In genomic region chr9:66508890-66509399, GRCm38 (mm10) we compare ENCODE assay signal across 17 mouse cellular contexts. TPM values are rescaled to one million over a fixed set of nuclear protein-coding genes. Genes with fewer than 3 reads are reported as not detected.
DNase-seq lines count a peak whose midpoint lies in the region; ATAC-seq and TF ChIP-seq lines count a peak whose summit lies in the region.
"Had no signal": no experiment of that assay in that cellular context is flagged by ENCODE, and none has a peak within 500 bp of the region (broad histone marks: within the 10 kb centered on the region; RNA-seq: fewer than 3 reads in every experiment).

No protein-coding gene starts in this region.

- H3K4me1 ChIP-seq in forebrain, embryonic 10.5 days: peaks cover 93% of the 10 kb centered on the region
- peaks cover 12% of the 10 kb centered on the region for H3K4me1 ChIP-seq in forebrain, postnatal 0 days (ENCODE audit: insufficient read depth)
- H3K4me1 ChIP-seq in heart, embryonic 16.5 days (ENCODE audit: control insufficient read depth, insufficient read depth, low read length): peaks cover 16% of the 10 kb centered on the region
- peaks cover 85% of the 10 kb centered on the region for H3K4me1 ChIP-seq in midbrain, embryonic 10.5 days
- peaks cover 45% of the 10 kb centered on the region for H3K4me1 ChIP-seq in midbrain, embryonic 13.5 days (replicated peaks)
- H3K4me1 ChIP-seq in neural tube, embryonic 15.5 days: peaks cover 27% of the 10 kb centered on the region

- TF ChIP-seq CTCF in forebrain, postnatal 0 days (IDR thresholded peaks at IDR 0.05; ENCODE audit: low read depth): no peak

- no peak overlapping the region for H3K4me3 ChIP-seq in forebrain, embryonic 10.5 days
- no peak overlapping the region for H3K4me3 ChIP-seq in forebrain, postnatal 0 days (ENCODE audit: low read depth, low read length)
- H3K4me3 ChIP-seq in heart, embryonic 16.5 days (ENCODE audit: low read length): no peak overlapping the region
- no peak overlapping the region for H3K4me3 ChIP-seq in midbrain, embryonic 10.5 days
- no peak overlapping the region for H3K4me3 ChIP-seq in midbrain, embryonic 13.5 days (replicated peaks)
- no peak overlapping the region for H3K4me3 ChIP-seq in neural tube, embryonic 15.5 days (replicated peaks)
- H3K4me3 ChIP-seq: limb, embryonic 10.5 days; midbrain, embryonic 15.5 days had no signal

- no peak overlapping the region for H3K4me2 ChIP-seq in forebrain, postnatal 0 days (ENCODE audit: low read depth)
- H3K4me2 ChIP-seq in heart, embryonic 16.5 days (ENCODE audit: low read depth, low read length): no peak overlapping the region
- H3K4me2 ChIP-seq in midbrain, embryonic 13.5 days (replicated peaks): no peak overlapping the region
- H3K4me2 ChIP-seq in neural tube, embryonic 15.5 days: no peak overlapping the region
- H3K4me2 ChIP-seq: midbrain, embryonic 15.5 days had no signal

- WGBS in forebrain, embryonic 10.5 days: 83% methylated on average over 4 of the region's 4 CpGs
- 74% methylated on average over 4 of the region's 4 CpGs for WGBS in forebrain, postnatal 0 days
- 61% methylated on average over 4 of the region's 4 CpGs for WGBS in heart, embryonic 16.5 days
- 82% methylated on average over 4 of the region's 4 CpGs for WGBS in midbrain, embryonic 10.5 days
- WGBS in midbrain, embryonic 13.5 days: 68% methylated on average over 4 of the region's 4 CpGs
- WGBS in neural tube, embryonic 15.5 days: 77% methylated on average over 4 of the region's 4 CpGs

- peak overlapping the region; percentile 53; the same call in 1 of the 2 replicates for H3K27ac ChIP-seq in forebrain, embryonic 10.5 days
- no peak overlapping the region for H3K27ac ChIP-seq in forebrain, postnatal 0 days (ENCODE audit: low read depth, low read length)
- peak overlapping the region; percentile 11; the same call in 1 of the 2 replicates for H3K27ac ChIP-seq in heart, embryonic 16.5 days (ENCODE audit: low read length)
- H3K27ac ChIP-seq in midbrain, embryonic 10.5 days (replicated peaks): peak overlapping the region; percentile 2; the same call in 1 of the 2 replicates
- H3K27ac ChIP-seq in midbrain, embryonic 13.5 days: no peak overlapping the region
- no peak overlapping the region for H3K27ac ChIP-seq in neural tube, embryonic 15.5 days (replicated peaks)
- H3K27ac ChIP-seq: limb, embryonic 10.5 days; midbrain, embryonic 15.5 days had no signal

- H3K9me3 ChIP-seq in forebrain, embryonic 10.5 days: no peaks in the 10 kb centered on the region
- no peaks in the 10 kb centered on the region for H3K9me3 ChIP-seq in forebrain, postnatal 0 days (ENCODE audit: low read length)
- no peaks in the 10 kb centered on the region for H3K9me3 ChIP-seq in heart, embryonic 16.5 days (replicated peaks; ENCODE audit: control insufficient read depth, low read length)
- no peaks in the 10 kb centered on the region for H3K9me3 ChIP-seq in midbrain, embryonic 10.5 days (replicated peaks)
- H3K9me3 ChIP-seq in midbrain, embryonic 13.5 days: no peaks in the 10 kb centered on the region
- H3K9me3 ChIP-seq in neural tube, embryonic 15.5 days (replicated peaks): no peaks in the 10 kb centered on the region
- H3K9me3 ChIP-seq: limb, embryonic 10.5 days; midbrain, embryonic 15.5 days had no signal

- H3K27me3 ChIP-seq in forebrain, embryonic 10.5 days (ENCODE audit: poor library complexity, severe bottlenecking): no peaks in the 10 kb centered on the region
- H3K27me3 ChIP-seq in forebrain, postnatal 0 days (ENCODE audit: insufficient read depth, low read length): no peaks in the 10 kb centered on the region
- no peaks in the 10 kb centered on the region for H3K27me3 ChIP-seq in heart, embryonic 16.5 days (ENCODE audit: control insufficient read depth, insufficient read depth, low read length)
- no peaks in the 10 kb centered on the region for H3K27me3 ChIP-seq in midbrain, embryonic 10.5 days (ENCODE audit: low read depth, poor library complexity, severe bottlenecking)
- H3K27me3 ChIP-seq in midbrain, embryonic 13.5 days: no peaks in the 10 kb centered on the region
- no peaks in the 10 kb centered on the region for H3K27me3 ChIP-seq in neural tube, embryonic 15.5 days (replicated peaks)
- H3K27me3 ChIP-seq: midbrain, embryonic 15.5 days had no signal

- no peak overlapping the region for H3K9ac ChIP-seq in forebrain, postnatal 0 days
- no peak overlapping the region for H3K9ac ChIP-seq in heart, embryonic 16.5 days (ENCODE audit: low read length)
- H3K9ac ChIP-seq in midbrain, embryonic 13.5 days (replicated peaks): no peak overlapping the region
- H3K9ac ChIP-seq in neural tube, embryonic 15.5 days (replicated peaks): 0 out of 2 replicates have a peak overlapping the region, but pooled peaks have one; percentile 3
- H3K9ac ChIP-seq: midbrain, embryonic 15.5 days had no signal

- peaks cover 72% of the 10 kb centered on the region for H3K36me3 ChIP-seq in forebrain, embryonic 10.5 days (replicated peaks)
- H3K36me3 ChIP-seq in forebrain, postnatal 0 days (ENCODE audit: insufficient read depth): peaks cover 47% of the 10 kb centered on the region
- H3K36me3 ChIP-seq in heart, embryonic 16.5 days (ENCODE audit: control insufficient read depth, insufficient read depth): peaks cover 9% of the 10 kb centered on the region
- peaks cover 67% of the 10 kb centered on the region for H3K36me3 ChIP-seq in midbrain, embryonic 10.5 days
- peaks cover 61% of the 10 kb centered on the region for H3K36me3 ChIP-seq in midbrain, embryonic 13.5 days
- H3K36me3 ChIP-seq in neural tube, embryonic 15.5 days: peaks cover 56% of the 10 kb centered on the region

- intact Hi-C loops in heart, postnatal 36 days (cut with DNase I): no loop called here
- intact Hi-C loops in gastrocnemius, postnatal 14 days (cut with DNase I; ENCODE audit: low total_unique reads): no loop called here

- no peak for DNase-seq in forebrain, embryonic 10.5 days (ENCODE audit: extremely low spot score, low spot score)
- DNase-seq in forebrain, postnatal 0 days: no peak
- DNase-seq in heart, postnatal 36 days: no peak
- DNase-seq in midbrain, embryonic 10.5 days (ENCODE audit: low spot score): no peak
- no peak for DNase-seq in gastrocnemius, postnatal 14 days
- DNase-seq: kidney, adult 9 months; kidney, postnatal 4 days; layer of hippocampus, postnatal 36 days; lung, adult 18-20 months; lung, postnatal 4 days; thymus, adult 2 months had no signal

- ATAC-seq in forebrain, postnatal 0 days: no peak
- ATAC-seq in heart, embryonic 16.5 days (replicated peaks; ENCODE audit: extremely low read depth, insufficient read depth, low FRiP score): no peak
- no peak for ATAC-seq in midbrain, embryonic 13.5 days
- no peak for ATAC-seq in neural tube, embryonic 15.5 days (ENCODE audit: low FRiP score)
- ATAC-seq: inflammation-experienced regulatory T-cells, adult 6 months; midbrain, embryonic 15.5 days had no signal

RNA-seq across cellular contexts. Expression of gene Fbxl22, which starts 5.4 kb away (rescaled TPM):
- 1.6 TPM in 2 replicates for polyA plus RNA-seq in forebrain, embryonic 10.5 days (2016; fragmentation: Nextera tagmentation; extraction: Ambion mirVana)
- 0.29 and 0.31 TPM in 2 replicates for total RNA-seq in forebrain, postnatal 0 days (2014; rRNA removed)
- polyA plus RNA-seq in forebrain, postnatal 0 days (2015; fragmentation: Nextera tagmentation; extraction: Ambion mirVana): 0.29 and 0.48 TPM in 2 replicates
- polyA plus RNA-seq in heart, embryonic 16.5 days (2015; fragmentation: Nextera tagmentation; extraction: Ambion mirVana): 86.1 and 87.5 TPM in 2 replicates
- total RNA-seq in heart, postnatal 36 days (2021): 10 to 100 TPM; 28.1 to 33.0 TPM
- 1.5 TPM in 2 replicates for polyA plus RNA-seq in midbrain, embryonic 10.5 days (2016; fragmentation: Nextera tagmentation; extraction: Ambion mirVana)
- polyA plus RNA-seq in midbrain, embryonic 13.5 days (2015; fragmentation: Nextera tagmentation; extraction: Ambion mirVana): 1.7 and 2.2 TPM in 2 replicates
- 1.4 and 2.9 TPM in 2 replicates for polyA plus RNA-seq in neural tube, embryonic 15.5 days (2015; fragmentation: Nextera tagmentation; extraction: Ambion mirVana)
- 10 to 100 TPM; 19.0 to 32.5 TPM for total RNA-seq in gastrocnemius, postnatal 14 days (2021)

Comparison
In these comparisons a context has a peak if more than half of its experiments do, and no peak if none do; other contexts are left out.
1. H3K27ac ChIP-seq: peak in forebrain, embryonic 10.5 days (single experiment), heart, embryonic 16.5 days (single experiment) and midbrain, embryonic 10.5 days (single experiment); none in forebrain, postnatal 0 days (single experiment), midbrain, embryonic 13.5 days (single experiment) and neural tube, embryonic 15.5 days (single experiment).
2. RNA of gene Fbxl22, which starts 5.4 kb away (polyA plus RNA-seq): 86.1 to 87.5 TPM in heart, embryonic 16.5 days; 1.7 to 2.2 TPM in midbrain, embryonic 13.5 days, 1.6 TPM in forebrain, embryonic 10.5 days, 1.5 TPM in midbrain, embryonic 10.5 days, 1.4 to 2.9 TPM in neural tube, embryonic 15.5 days and 0.29 to 0.48 TPM in forebrain, postnatal 0 days; every median in the first group is over 10 times any median in the second.